Mouse (Mus musculus): ENCODE data around the gene Sva.

Gene Sva

GRCm38 (mm10) chr6:42038094-42038493, at the start of gene Sva:
Gene Sva, plus strand, starts transcription at chr6:42038394.
- no peak for DNase-seq (ENCODE audit: inconsistent age in 2 of 2, low spot score in 1 of 2)
